Mouse (Mus musculus): Measurements from ENCODE around the gene Sec16a. TPM values are rescaled to one million over a fixed set of nuclear protein-coding genes. Genes with fewer than 3 reads are reported as not detected.
A peak's percentile ranks its signal among the peaks of the same experiment; 100 is the strongest.

Gene Sec16a
- polyA plus RNA-seq, 1 experiment from 2014 or later: 26.0 TPM

DNA sequence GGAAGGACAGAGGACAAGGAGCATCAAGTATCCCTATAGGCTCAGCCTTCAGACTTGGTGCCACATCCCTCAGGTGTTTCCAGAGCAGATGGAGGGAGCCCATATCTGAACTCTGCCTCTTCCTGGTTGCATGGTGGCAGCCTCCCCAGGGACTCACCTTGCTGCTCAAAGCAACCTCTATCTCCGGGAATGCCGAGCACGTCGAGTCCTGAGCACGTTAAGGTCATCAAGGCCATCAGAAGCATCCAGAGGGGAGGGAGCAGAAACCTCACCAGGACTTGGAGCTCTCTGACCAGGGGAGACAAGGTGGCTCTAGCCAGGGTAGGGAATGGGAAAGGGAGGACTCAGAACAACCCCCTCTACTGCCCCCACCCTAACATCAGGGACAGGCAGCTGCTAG, 81.5 kb downstream of the Sec16a start:
- ATAC-seq (ENCODE audit: low FRiP score, low read depth): no peak
- WGBS: 95% methylated on average over 5 of the region's 5 CpGs
- peaks cover 57% of the 10 kb centered on the region for H3K36me3 ChIP-seq
- no peak overlapping the region for H3K4me2 ChIP-seq (replicated peaks)
- H3K4me1 ChIP-seq: no peaks in the 10 kb centered on the region
- H3K27me3 ChIP-seq (replicated peaks): no peaks in the 10 kb centered on the region
- H3K4me3 ChIP-seq: no peak overlapping the region
- no peak overlapping the region for H3K27ac ChIP-seq
- H3K9ac ChIP-seq: no peak overlapping the region
- H3K9me3 ChIP-seq: no peaks in the 10 kb centered on the region

DNA sequence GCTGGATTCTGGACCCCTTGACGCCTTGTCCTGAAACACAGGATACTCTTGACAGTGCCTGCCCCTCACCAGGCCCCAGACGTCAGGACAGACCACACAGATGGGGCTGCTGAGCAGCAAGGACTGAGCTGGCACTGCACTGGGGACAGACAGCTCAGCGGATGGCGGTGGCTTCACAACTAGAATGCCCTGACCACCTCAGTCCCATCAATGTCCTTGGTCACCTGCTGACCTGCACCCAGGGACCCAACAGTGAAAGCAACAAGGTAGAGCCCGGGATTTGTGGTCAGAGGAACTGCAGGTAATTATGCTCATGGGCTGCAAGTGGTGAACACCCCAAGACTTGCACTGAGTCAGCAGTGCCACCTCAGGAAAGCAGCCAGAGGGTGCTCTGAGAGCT, 82.0 kb downstream of the Sec16a start:
- Histone ChIP-seq H3K4me1 (no peaks in the 10 kb centered on the region), H3K4me2 (replicated peaks) (no peak overlapping the region), H3K9ac (no peak overlapping the region), H3K4me3 (no peak overlapping the region), H3K27ac (no peak overlapping the region), H3K27me3 (replicated peaks) (no peaks in the 10 kb centered on the region), H3K9me3 (no peaks in the 10 kb centered on the region), H3K36me3 (peaks cover 52% of the 10 kb centered on the region)
- ATAC-seq (ENCODE audit: low FRiP score, low read depth): no peak
- 86% methylated on average over 5 of the region's 5 CpGs for WGBS

DNA sequence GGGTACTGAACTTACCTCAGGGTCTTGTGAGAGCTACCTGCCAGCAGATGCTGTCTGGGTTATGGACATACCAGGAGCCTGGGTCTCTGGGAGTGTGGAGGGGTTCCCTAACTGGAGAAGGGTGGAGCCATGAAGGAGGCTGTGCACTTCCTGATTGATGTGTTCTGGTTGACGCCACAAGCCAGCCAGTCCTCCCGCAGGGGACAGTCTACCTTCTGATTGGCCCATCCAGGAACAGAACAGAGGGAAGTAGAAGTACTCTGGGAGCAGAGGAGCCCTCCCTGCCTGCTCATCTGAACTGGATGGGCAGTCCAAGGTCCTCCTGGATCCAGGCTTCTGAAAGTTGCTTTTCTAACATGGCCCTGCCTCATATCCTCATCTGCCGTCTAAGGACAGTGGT, 84.2 kb downstream of the Sec16a start, which contains the start of gene Card9:
Card9 (minus strand) TSS at position 147 of the 400 bp plus-strand sequence.
- Histone ChIP-seq H3K27me3 (replicated peaks) (no peaks in the 10 kb centered on the region), H3K4me3 (no peak within 1 kb of the TSS), H3K9ac (no peak within 1 kb of the TSS), H3K27ac (no peak within 1 kb of the TSS), H3K9me3 (no peaks in the 10 kb centered on the region), H3K4me2 (replicated peaks) (no peak within 1 kb of the TSS), H3K4me1 (no peaks in the 10 kb centered on the region), H3K36me3 (peaks cover 30% of the 10 kb centered on the region)
- WGBS: 58% methylated on average over 3 of the region's 3 CpGs
- ATAC-seq (ENCODE audit: low FRiP score, low read depth): no peak

DNA sequence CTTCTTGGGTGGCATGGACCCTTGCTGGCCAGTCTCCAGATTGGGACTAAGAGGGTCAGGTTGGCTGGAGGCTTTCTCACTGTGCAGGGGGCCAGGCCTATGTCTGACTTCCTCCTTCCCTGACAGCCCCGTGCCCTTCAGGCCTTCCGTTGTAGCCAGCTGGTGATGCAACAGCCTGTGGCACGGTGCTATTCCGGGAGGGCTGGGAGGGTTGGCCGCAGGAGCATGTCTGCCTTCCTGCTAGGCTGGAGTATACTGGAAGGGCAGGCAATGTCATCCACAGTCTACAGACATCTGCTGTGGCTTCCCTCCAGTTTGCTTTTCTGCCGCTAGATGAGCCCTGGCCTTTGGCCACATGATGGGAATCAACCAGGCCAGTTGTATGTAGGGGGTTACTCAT, 85.0 kb downstream of the Sec16a start:
- Histone ChIP-seq H3K9me3 (no peaks in the 10 kb centered on the region), H3K4me2 (replicated peaks) (no peak overlapping the region), H3K9ac (no peak overlapping the region), H3K27ac (no peak overlapping the region), H3K4me1 (no peaks in the 10 kb centered on the region), H3K27me3 (replicated peaks) (no peaks in the 10 kb centered on the region), H3K36me3 (peaks cover 22% of the 10 kb centered on the region), H3K4me3 (no peak overlapping the region)
- 91% methylated on average over 6 of the region's 6 CpGs for WGBS
- ATAC-seq (ENCODE audit: low FRiP score, low read depth): no peak

Small RNA genes lying within 50 kb of the gene (microRNA-seq; reads per million reads assigned to microRNA genes)
- 2.4 reads per million, percentile 4 among the genes with 10 or more reads in this experiment for gene Mir6996

Other genes with a start within 250 kb of the Sec16a start
- 16.8 and 24.2 TPM in 2 replicates for gene Lhx3, start 236.9 kb downstream of the Sec16a start, polyA plus RNA-seq (2016; fragmentation: Nextera tagmentation; extraction: Ambion mirVana)
- gene Qsox2, start 207.7 kb downstream of the Sec16a start, polyA plus RNA-seq (2016; fragmentation: Nextera tagmentation; extraction: Ambion mirVana): 18.4 and 20.6 TPM in 2 replicates
- gene Ccdc187, start 150.7 kb downstream of the Sec16a start, polyA plus RNA-seq (2016; fragmentation: Nextera tagmentation; extraction: Ambion mirVana): 0.10 and 0.11 TPM in 2 replicates
- 112 and 118 TPM in 2 replicates for gene Gpsm1, start 129.7 kb downstream of the Sec16a start, polyA plus RNA-seq (2016; fragmentation: Nextera tagmentation; extraction: Ambion mirVana)
- gene Dnlz, start 93.1 kb downstream of the Sec16a start, polyA plus RNA-seq (2016; fragmentation: Nextera tagmentation; extraction: Ambion mirVana): 36.1 and 36.3 TPM in 2 replicates
- 1.0 and 1.7 TPM in 2 replicates for gene Card9, start 84.3 kb downstream of the Sec16a start, polyA plus RNA-seq (2016; fragmentation: Nextera tagmentation; extraction: Ambion mirVana)
- gene Snapc4, start 64.6 kb downstream of the Sec16a start, polyA plus RNA-seq (2016; fragmentation: Nextera tagmentation; extraction: Ambion mirVana): 33.4 and 34.6 TPM in 2 replicates
- 177 and 180 TPM in 2 replicates for gene Entr1, start 55.9 kb downstream of the Sec16a start, polyA plus RNA-seq (2016; fragmentation: Nextera tagmentation; extraction: Ambion mirVana)
- 113 and 115 TPM in 2 replicates for gene Pmpca, start 55.9 kb downstream of the Sec16a start, polyA plus RNA-seq (2016; fragmentation: Nextera tagmentation; extraction: Ambion mirVana)
- gene Inpp5e, start 36.0 kb downstream of the Sec16a start, polyA plus RNA-seq (2016; fragmentation: Nextera tagmentation; extraction: Ambion mirVana): 29.7 and 32.7 TPM in 2 replicates
- 44.7 and 48.2 TPM in 2 replicates for gene Notch1, start 71.4 kb upstream of the Sec16a start, polyA plus RNA-seq (2016; fragmentation: Nextera tagmentation; extraction: Ambion mirVana)
- 74.8 and 76.1 TPM in 2 replicates for gene Egfl7, start 134.8 kb upstream of the Sec16a start, polyA plus RNA-seq (2016; fragmentation: Nextera tagmentation; extraction: Ambion mirVana)
- not detected in 2 replicates for gene Gm20532, start 141.4 kb upstream of the Sec16a start, polyA plus RNA-seq (2016; fragmentation: Nextera tagmentation; extraction: Ambion mirVana)
- 7.1 TPM in 2 replicates for gene Agpat2, start 159.2 kb upstream of the Sec16a start, polyA plus RNA-seq (2016; fragmentation: Nextera tagmentation; extraction: Ambion mirVana)
- gene Fam69b, start 183.2 kb upstream of the Sec16a start, polyA plus RNA-seq (2016; fragmentation: Nextera tagmentation; extraction: Ambion mirVana): 66.1 and 76.2 TPM in 2 replicates
- not detected in 2 replicates for gene Lcn4, start 226.1 kb upstream of the Sec16a start, polyA plus RNA-seq (2016; fragmentation: Nextera tagmentation; extraction: Ambion mirVana)